Mouse (Mus musculus): ENCODE measurements at regions not wholly inside any gene's neighbourhood (a gene's known extent, or its start where the extent isn't known, plus 50 kb on each side); places are given as distances from the start of the nearest gene placed in this dataset.

DNA sequence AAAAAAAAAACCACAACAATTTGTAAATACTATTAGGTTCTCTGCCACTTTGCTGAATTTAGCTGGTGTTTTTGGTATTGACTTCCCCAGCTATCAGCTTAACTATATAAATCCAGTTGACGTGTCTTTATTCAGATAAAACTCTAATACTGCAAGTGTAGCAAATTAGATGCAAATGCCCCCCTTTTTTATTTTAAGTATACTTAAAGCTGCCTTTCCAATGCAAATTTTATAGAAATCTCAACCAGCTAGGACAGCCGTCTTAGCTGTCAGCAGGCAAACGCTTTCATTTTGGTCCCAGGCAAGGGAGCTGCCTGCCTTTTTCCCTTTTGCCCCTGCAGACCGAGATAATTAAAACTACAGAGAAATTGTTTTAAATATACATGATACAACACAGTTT, 61.6 kb upstream of the Irx3 start:
- Histone ChIP-seq H3K4me1 (replicated peaks) (peaks cover 6% of the 10 kb centered on the region), H3K27me3 (peaks cover 58% of the 10 kb centered on the region), H3K27ac (no peak overlapping the region), H3K9me3 (replicated peaks) (no peaks in the 10 kb centered on the region), H3K4me3 (replicated peaks) (no peak overlapping the region), H3K9ac (no peak overlapping the region), H3K4me2 (no peak overlapping the region), H3K36me3 (no peaks in the 10 kb centered on the region)
- 36% methylated on average over 4 of the region's 4 CpGs for WGBS (ENCODE audit: insufficient replicate concordance)
- DNase-seq (no peak), ATAC-seq (ENCODE audit: low read depth) (no peak)

GRCm38 (mm10) chr8:91855881-91856280, 54.0 kb upstream of the Irx3 start:
- Histone ChIP-seq H3K9me3 (replicated peaks) (no peaks in the 10 kb centered on the region), H3K4me1 (replicated peaks) (no peaks in the 10 kb centered on the region), H3K4me3 (replicated peaks) (no peak overlapping the region), H3K27ac (no peak overlapping the region), H3K27me3 (peaks cover 9% of the 10 kb centered on the region; the same call in 1 of the 2 replicates), H3K9ac (no peak overlapping the region), H3K4me2 (no peak overlapping the region), H3K36me3 (no peaks in the 10 kb centered on the region)
- WGBS (ENCODE audit: insufficient replicate concordance), result 72% methylated on average over 14 of the region's 14 CpGs
- no peak for DNase-seq
- ATAC-seq (ENCODE audit: low read depth), result no peak

GRCm38 (mm10) chr8:91854369-91854768, 52.5 kb upstream of the Irx3 start:
- Histone ChIP-seq H3K27me3 (peaks cover 2% of the 10 kb centered on the region; the same call in 1 of the 2 replicates), H3K9me3 (replicated peaks) (no peaks in the 10 kb centered on the region), H3K36me3 (no peaks in the 10 kb centered on the region), H3K4me1 (replicated peaks) (no peaks in the 10 kb centered on the region), H3K9ac (no peak overlapping the region), H3K27ac (no peak overlapping the region), H3K4me2 (no peak overlapping the region), H3K4me3 (replicated peaks) (no peak overlapping the region)
- ATAC-seq (ENCODE audit: low read depth), result no peak
- no peak for DNase-seq
- WGBS (ENCODE audit: insufficient replicate concordance), result 54% methylated on average over 4 of the region's 4 CpGs

DNA sequence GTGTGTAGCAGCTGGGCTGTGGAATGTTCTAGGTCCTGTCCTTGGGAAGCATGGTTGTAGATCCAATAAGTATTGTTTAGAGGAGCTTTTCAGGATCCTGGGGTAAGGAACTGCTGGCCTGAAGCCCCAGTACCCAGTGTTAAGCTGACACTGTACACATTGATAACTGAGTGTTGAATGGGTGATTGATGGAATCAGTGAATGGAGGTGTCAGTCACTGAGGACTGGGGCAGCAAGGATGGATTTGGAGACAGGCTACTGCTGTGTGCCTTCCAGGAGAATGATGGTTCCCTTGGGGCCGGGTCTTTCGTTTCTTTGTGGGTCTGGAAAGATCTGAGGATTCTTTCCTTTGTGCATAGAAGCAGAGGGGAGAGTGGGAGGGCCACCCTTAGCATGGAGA, 51.9 kb upstream of the Irx3 start:
- ATAC-seq (ENCODE audit: low read depth) (no peak), DNase-seq (no peak)
- 45% methylated on average over 2 of the region's 2 CpGs for WGBS (ENCODE audit: insufficient replicate concordance)
- Histone ChIP-seq H3K4me3 (replicated peaks) (no peak overlapping the region), H3K27me3 (peaks cover 2% of the 10 kb centered on the region; the same call in 1 of the 2 replicates), H3K9ac (no peak overlapping the region), H3K9me3 (replicated peaks) (no peaks in the 10 kb centered on the region), H3K4me1 (replicated peaks) (no peaks in the 10 kb centered on the region), H3K27ac (no peak overlapping the region), H3K4me2 (no peak overlapping the region), H3K36me3 (no peaks in the 10 kb centered on the region)

DNA sequence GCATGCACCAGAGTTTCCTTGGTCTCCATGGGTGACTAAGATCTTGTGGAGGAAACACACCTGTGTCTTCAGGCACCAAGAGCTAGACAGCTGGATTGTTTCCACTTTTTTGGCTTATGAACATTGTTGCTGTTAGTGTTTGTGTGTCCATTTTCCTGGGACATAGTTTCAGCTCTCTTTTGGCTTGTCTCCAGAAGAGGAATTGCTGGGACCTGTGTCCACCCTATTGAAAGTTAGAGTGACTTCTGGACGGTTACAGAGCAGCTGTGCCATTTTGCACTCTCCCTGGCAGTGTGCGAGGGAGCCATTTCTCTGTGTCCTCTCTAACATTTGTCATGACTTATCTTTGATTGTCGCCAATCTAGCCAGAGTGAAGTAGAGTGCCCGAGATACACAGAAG, 51.5 kb upstream of the Irx3 start:
- no peak for DNase-seq
- no peaks in the 10 kb centered on the region for H3K36me3 ChIP-seq
- no peaks in the 10 kb centered on the region for H3K9me3 ChIP-seq (replicated peaks)
- peaks cover 2% of the 10 kb centered on the region; the same call in 1 of the 2 replicates for H3K27me3 ChIP-seq
- no peak overlapping the region for H3K27ac ChIP-seq
- H3K4me2 ChIP-seq, result no peak overlapping the region
- no peak for ATAC-seq (ENCODE audit: low read depth)
- WGBS (ENCODE audit: insufficient replicate concordance), result 46% methylated on average over 4 of the region's 4 CpGs
- no peaks in the 10 kb centered on the region for H3K4me1 ChIP-seq (replicated peaks)
- no peak overlapping the region for H3K4me3 ChIP-seq (replicated peaks)
- no peak overlapping the region for H3K9ac ChIP-seq
